Mouse (Mus musculus): ENCODE measurements around the gene Tbck.

The Tbck gene

GRCm38 (mm10) chr3:132683447-132684230 is at the start of gene Tbck:
Gene Tbck (plus strand): TSS chr3:132684144.
- peak; percentile 92 for DNase-seq (ENCODE audit: low spot score)

- DNase-seq (ENCODE audit: low spot score), result no peak
These were observed 46.9 kb upstream of the Tbck start for GRCm38 (mm10) chr3:132637080-132637479.

GRCm38 (mm10) chr3:132644071-132644470 is 39.9 kb upstream of the Tbck start:
- DNase-seq (ENCODE audit: low spot score), result no peak

- DNase-seq (ENCODE audit: low spot score), result no peak
These were observed 37.1 kb upstream of the Tbck start for GRCm38 (mm10) chr3:132646814-132647213.

GRCm38 (mm10) chr3:132649368-132649767 is 34.6 kb upstream of the Tbck start:
- no peak for DNase-seq (ENCODE audit: low spot score)

- DNase-seq (ENCODE audit: low spot score), result no peak
These were observed 33.8 kb upstream of the Tbck start for GRCm38 (mm10) chr3:132650191-132650590.

GRCm38 (mm10) chr3:132651776-132652175 is 32.2 kb upstream of the Tbck start:
- no peak for DNase-seq (ENCODE audit: low spot score)

- no peak for DNase-seq (ENCODE audit: low spot score)
These were observed 30.0 kb upstream of the Tbck start for GRCm38 (mm10) chr3:132653959-132654358.

- DNase-seq (ENCODE audit: low spot score), result no peak
These were observed 28.0 kb upstream of the Tbck start for GRCm38 (mm10) chr3:132655955-132656354.

GRCm38 (mm10) chr3:132677494-132677893 is 6.5 kb upstream of the Tbck start:
- no peak for DNase-seq (ENCODE audit: low spot score)

GRCm38 (mm10) chr3:132684231-132684928 is 436 bp downstream of the Tbck start, which contains the start of gene Aimp1:
Gene Aimp1 (minus strand): TSS chr3:132684370.
- DNase-seq (ENCODE audit: low spot score), result no peak

GRCm38 (mm10) chr3:132701368-132701767 is 17.4 kb downstream of the Tbck start:
- no peak for DNase-seq (ENCODE audit: low spot score)

- no peak for DNase-seq (ENCODE audit: low spot score)
These were observed 20.3 kb downstream of the Tbck start for GRCm38 (mm10) chr3:132704216-132704615.

GRCm38 (mm10) chr3:132706977-132707376 is 23.0 kb downstream of the Tbck start:
- no peak for DNase-seq (ENCODE audit: low spot score)

GRCm38 (mm10) chr3:132713913-132714312 is 30.0 kb downstream of the Tbck start:
- no peak for DNase-seq (ENCODE audit: low spot score)

- no peak for DNase-seq (ENCODE audit: low spot score)
These were observed 33.4 kb downstream of the Tbck start for GRCm38 (mm10) chr3:132717316-132717715.

- no peak for DNase-seq (ENCODE audit: low spot score)
These were observed 40.4 kb downstream of the Tbck start for GRCm38 (mm10) chr3:132724326-132724725.

- no peak for DNase-seq (ENCODE audit: low spot score)
These were observed 60.6 kb downstream of the Tbck start for GRCm38 (mm10) chr3:132744287-132745146.

GRCm38 (mm10) chr3:132747036-132747435 is 63.1 kb downstream of the Tbck start:
- DNase-seq (ENCODE audit: low spot score), result peak; percentile 29

- DNase-seq (ENCODE audit: low spot score), result no peak
These were observed 63.8 kb downstream of the Tbck start for GRCm38 (mm10) chr3:132747766-132748165.

GRCm38 (mm10) chr3:132748750-132749149 is 64.8 kb downstream of the Tbck start:
- DNase-seq (ENCODE audit: low spot score), result no peak

- DNase-seq (ENCODE audit: low spot score), result no peak
These were observed 68.8 kb downstream of the Tbck start for GRCm38 (mm10) chr3:132752772-132753171.

All from ovary, postnatal 36 days (tissue).